Mouse (Mus musculus) cerebellum, postnatal 10 days (tissue): Measurements from ENCODE around the gene Zbtb8os.

Source experiments
- DNase-seq, 2 experiments: peaks; one replicate each; pipeline ENCODE4 v3.0.0; 2021; ENCODE audit warnings: mixed read lengths in 2 of 2

Gene Zbtb8os

DNA sequence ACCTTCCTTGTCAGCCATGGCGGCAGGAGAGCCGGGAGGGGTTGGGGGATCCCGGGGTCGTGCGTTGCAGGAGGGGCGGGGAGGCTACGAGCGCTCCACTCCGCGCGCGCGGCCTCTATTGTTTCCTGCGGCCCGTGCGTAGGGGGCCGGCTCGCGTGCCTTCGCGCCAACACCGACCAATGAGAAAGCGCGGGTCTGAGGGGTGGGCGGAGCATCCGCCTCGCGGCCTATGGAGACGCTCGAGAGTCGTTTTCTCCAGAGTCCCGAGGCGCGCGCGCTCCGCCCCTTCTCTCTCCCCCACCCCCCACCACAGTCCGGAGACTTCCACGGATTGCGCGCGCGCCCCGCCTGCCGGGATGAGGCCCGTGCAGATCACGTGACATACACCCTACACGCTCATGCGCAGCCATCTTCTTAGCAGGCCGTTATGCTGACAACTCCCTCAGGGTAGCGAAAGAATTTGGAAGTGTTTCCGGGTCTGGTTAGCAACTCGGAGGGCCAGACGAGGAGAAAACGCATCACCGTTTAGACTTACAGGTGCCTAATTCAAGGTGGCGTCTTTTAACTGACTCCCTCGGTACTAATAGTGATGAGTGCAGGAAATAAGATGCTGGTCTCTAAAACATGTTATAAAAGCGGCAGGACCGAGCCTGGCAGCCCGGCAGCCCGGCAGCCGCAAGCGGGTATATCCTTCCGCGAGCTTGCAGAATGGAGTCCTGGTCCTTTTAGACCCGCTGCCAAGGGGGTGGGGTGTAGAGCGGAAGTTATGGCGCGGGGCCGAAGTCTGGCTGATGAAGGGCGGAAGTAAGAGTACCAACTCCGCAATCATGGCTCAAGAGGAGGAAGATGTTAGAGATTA, at the start of gene Zbtb8os, which contains the start of gene Rbbp4:
Gene Zbtb8os (plus strand): TSS at position 480 of the 859 bp plus-strand sequence.
Gene Rbbp4 (minus strand): TSS at position 155 of the 859 bp plus-strand sequence.
- DNase-seq, result peak; percentile 99

DNA sequence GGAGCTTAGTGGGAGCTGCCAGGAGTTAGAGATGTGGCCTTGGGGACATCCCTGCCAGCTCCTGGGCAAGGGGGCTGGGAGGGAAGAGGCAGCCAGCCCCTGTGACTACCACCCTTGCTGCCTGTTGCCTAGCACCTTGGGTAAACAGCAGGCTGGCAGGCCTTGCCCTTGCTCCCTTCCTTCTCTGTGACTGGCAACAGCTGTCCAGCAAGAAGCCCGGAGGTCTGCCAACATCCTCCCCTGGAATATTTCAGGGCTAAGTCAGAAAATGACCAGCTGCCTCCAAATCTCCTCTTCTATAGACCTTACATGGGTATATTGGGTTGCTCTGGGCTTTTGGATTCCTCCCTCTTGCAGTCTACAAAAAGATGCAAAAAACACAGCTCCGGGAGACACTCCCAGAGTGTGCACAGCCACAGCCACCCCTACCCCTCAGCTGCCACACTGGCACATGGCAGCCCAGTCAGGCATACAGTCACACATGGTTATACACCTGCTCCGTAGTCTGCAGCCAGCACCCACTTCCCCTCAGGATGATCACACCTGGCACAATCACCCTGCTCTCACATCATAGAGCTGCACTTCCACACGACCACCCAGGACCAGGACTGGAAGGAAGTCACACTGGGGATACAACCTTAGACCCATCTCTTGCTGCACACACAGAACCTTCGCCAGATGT, 49.4 kb upstream of the Zbtb8os start:
- DNase-seq, result peak; percentile 65

DNA sequence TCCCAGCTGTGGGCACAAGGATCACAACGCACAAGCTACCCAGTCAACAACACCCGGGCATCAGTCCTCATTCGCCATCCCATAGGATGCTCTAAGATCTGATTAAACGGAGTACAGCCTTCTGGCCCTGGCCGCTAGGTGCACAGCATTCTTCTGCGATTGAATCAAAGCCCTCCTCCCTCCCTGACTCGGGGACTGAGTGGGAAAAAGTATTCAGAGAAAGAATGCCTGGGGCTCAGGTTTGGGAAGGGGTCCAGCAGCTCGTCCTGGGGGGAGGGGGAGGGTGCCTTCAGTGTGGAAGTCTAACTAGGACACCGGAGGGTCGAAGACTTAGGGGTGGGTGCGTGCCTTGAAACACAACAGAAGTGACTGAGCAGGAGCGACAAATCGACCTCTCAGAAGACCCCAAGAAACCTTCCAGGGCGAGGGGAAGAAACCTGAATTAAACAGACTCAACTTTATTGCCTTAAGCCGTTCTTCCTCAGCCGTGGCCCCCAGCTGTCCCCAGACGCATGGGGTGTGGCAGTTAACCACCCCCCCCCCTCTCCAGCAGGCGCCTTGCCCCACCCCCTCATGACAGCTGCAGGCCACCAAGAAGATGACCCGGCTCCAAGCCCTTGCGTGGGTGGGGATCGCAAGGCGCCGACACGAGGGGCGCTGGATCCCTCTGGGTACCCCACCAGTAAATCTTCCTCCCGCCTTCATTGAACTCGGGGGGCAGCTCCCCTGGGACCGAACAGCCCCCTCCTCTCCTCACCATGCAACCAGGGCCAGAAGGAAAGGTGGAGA, 48.6 kb upstream of the Zbtb8os start:
- DNase-seq, result peak; percentile 68 to 70

DNA sequence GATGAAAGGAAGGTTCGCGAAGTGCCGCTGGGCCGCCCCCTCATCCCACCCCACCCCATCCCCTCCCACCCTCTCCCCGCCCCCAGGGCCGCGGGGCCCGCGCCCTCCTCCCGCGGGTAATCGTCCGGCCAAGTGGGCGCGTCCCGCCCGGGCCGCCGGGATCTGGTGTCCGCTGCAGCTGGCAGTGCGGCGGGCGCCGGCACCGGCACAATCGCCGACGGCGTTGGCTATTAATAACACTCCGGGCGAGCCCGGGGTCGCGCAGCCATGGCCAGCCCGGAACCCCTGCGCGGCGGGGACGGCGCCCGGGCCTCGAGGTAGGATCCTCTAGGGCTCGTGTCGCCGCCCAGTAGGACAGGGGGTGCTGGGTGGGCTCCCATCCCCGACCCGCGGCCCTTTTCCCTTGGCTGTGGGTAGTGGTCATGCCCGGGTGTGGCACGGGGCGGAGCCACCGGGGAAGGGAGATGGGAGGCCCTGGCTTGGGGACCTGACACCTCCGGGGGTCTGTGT, 48.0 kb upstream of the Zbtb8os start, which contains the start of gene Sync:
Gene Sync (plus strand): TSS at position 146 of the 510 bp plus-strand sequence.
- peak; percentile 74 to 75 for DNase-seq

DNA sequence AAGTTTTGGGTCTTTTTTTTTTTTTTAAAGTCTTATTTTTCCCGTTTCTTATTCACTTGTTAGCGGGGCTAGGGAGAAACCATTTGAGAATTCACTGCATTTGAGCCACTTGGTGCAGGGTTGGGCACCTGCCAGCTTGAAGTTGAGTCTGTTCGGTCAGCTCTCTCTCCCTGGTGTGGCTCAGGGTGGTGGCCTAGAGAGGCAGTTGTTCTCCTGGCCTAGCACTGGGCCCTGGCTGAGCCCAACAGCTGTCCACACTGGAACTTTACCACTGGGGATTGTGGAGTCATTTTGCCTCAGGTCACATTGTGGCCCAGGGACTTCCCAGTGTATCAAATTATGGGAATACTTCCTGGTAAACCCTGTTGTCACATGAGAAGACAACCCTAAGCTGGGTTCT, 47.4 kb upstream of the Zbtb8os start:
- DNase-seq, result peak; percentile 55 to 59

DNA sequence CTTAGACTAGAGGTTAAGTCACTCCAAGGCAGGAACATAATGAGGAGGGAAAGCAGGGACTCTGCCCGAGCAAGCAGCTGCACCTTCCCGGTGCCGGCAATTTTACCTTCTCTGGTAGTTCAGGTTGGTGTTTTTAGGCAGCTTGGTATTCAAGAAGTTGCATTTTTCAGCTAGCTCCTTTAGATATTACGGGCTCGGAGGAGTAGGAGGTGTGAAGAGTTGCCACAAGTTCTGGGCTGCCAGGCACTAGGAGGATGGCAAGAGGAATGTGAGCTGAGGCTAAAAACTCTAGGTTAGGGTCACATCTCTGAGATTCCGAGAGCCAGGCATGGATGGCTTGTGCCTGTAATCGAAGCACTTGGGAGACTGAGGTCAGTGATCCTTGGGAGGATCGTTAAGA, 45.8 kb upstream of the Zbtb8os start:
- no peak for DNase-seq

DNA sequence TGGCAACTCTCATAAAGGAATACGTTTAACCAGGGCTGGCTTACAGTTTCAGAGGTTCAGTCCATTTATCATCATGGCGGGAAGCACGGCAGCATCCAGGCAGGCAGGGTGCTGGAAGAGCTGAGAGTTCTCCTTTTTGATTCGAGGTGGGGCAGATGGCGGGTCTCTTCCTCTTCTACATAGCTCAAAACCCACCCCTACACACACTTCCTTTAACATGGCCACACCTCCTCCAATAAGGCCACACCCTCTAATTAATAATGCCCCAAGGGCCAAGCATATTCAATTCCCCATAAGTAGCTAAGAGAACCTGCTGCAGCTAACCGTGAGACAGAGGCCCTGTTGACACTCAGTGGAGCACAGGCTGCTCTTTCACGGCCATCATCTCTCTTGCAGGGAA, 42.7 kb upstream of the Zbtb8os start:
- no peak for DNase-seq

DNA sequence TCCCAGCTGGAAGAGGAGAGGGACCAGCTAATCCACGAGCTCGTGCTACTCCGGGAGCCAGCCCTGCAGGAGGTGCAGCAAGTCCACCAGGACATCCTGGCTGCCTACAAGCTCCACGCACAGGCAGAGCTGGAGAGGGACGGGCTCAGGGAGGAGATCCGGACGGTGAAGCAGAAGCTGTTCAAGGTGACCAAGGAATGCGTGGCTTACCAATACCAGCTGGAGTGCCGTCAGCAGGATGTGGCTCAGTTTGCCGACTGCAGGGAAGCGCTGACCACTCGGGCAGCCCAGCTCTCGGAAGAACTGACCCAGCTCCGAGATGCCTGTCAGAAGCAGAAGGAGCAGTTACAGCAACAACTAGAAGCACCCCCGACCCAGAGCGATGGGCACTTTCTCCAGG, 41.8 kb upstream of the Zbtb8os start:
- DNase-seq, result no peak

DNA sequence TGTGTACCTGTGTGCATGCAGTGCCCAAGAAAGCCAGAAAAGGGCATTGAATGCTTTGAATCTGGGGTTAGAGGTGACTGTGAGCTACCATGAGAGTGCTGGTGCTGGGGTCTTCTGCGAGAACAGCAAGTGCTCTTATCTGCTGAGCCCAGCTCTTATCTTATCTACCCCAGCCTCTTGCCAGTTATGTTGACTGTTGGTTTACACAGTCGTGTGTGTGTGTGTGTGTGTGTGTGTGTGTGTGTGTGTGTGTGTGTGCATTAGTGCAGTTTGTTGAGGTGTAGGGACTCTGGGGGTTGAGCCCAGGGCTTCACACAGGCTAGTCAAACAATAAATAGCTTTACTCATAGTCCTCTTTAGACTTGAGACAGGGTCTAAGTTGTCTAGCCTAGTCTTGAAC, 40.3 kb upstream of the Zbtb8os start:
- DNase-seq, result no peak

DNA sequence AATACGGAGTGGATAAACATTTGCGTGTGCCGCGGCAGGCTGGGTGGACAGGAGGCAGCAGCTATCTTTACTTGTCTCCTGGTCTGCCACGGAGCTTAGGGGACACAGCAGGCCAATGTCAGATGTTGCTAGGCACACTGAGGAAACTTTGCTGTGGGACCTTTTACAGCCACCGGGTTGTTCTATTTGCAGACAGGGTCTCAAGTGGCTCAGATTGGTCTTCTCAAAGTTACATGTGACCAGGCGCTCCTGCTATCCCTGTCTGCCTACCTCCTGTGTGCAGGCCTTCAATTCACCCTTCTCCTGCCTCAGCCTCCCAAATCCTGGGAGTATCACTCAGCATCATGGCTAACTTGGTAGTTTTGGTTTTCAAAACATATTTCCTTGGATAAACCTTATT, 39.4 kb upstream of the Zbtb8os start:
- no peak for DNase-seq

DNA sequence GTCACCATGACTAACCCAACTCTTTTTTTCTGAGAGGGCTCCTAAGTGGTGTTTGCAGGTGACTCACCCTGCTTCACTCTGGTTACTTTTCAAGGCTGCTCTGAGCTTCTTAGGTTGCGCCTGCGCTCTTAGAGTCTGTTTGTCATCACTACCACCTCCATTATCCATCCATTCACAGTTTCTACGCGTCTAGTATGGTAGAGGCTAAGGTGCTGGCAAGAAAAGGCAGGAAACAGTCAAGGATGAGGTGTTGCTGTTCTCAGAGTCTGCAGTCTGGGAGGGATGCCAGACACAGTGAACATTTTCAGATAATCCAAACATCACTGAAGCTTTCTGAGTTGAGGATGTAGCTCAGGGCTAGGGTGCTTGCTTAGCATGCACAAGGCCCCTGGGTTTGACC, 37.8 kb upstream of the Zbtb8os start:
- DNase-seq, result no peak

DNA sequence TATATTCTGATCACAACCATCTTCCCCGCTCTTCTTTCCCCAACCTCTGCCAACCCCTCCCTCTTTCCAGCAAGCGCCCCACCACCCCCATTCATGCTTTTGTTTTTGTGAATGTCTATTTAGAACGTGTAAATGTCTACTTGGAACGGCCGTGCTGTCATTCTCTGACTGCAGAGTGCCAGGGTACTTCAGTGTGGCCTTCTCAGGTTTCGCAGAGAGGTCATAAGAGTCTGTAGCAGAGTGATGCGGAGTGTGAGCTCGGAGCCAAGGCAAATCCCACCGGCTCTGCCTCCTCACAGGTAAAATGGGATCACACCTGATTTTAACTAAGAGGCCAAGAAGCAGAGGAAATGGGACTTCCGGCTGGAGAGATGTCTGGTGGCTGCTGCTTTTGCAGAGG, 36.4 kb upstream of the Zbtb8os start:
- DNase-seq, result no peak

DNA sequence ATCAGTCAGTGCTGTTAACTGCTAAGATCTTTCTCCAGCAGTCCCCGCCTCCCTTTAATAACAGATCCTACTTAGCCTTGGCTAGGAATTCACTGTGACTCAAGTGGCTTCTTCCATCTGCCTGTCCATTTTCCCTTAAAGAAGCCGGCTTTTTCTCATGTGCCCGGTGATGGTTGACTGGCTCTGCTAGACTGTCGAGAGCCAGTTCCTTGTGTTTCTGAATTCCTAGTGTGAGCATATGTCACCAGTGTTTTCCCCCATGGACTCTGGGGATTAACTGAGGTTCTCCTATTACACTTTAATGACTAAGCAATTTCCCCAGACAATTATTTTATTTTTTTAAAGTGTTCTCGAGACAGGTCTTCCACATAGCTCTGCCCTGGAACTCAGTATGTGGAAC, 32.1 kb upstream of the Zbtb8os start:
- DNase-seq, result peak in 1 of 2 experiments; percentile 27

DNA sequence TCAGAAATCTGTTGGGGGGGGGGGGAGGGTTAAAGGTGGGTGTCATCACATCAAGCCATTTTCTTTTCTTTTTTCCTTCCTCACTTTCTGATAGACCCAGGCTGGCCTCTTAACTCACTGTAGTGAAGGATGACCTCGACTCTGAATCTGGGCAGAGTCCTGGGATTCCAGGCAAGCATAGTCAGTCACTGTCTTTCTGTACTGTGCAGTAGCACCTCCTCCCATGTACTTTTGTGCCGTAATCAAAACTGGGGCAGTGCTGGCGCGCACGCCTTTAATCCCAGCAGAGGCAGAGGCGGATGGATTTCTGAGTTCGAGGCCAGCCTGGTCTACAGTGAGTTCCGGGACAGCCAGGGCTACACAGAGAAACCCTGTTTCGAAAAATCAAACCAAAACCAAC, 31.7 kb upstream of the Zbtb8os start:
- no peak for DNase-seq

DNA sequence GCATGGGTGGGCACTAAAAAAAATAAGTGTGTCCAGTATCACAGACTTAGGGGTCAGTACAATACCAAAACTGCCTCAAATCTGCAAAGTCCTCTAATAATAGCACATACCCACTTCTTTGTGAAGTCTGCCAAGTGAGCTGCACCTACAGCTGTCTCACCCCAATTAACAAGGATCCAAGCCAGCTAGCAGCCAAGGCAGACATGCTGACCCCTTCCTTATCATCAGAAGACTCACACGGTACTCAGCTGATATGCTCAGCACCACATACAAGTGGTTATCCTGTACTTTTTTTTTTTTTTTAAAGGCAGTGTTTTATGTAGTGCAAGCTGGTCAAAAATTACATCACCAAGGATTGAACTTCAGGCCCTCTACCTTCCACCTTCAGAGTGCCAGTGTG, 31.2 kb upstream of the Zbtb8os start:
- DNase-seq, result no peak

DNA sequence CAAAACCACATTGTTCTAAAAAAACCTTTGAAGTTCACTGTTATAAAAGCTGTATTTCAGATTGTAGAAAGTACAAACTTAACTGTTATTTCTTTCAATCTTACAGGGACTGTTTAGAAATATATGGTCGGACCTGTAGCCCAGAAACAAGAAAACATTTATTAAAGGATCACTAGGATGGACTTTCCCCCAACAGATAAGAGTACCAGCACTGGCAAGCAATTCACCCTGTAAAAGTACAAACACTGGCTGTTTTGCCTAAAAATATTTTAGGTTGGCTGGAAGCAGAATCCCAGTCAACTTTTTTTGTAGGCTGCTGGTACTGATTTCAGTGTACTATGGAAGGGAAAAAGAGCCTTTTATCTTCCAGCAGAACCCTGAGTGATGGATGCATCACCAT, 27.6 kb upstream of the Zbtb8os start:
- no peak for DNase-seq

DNA sequence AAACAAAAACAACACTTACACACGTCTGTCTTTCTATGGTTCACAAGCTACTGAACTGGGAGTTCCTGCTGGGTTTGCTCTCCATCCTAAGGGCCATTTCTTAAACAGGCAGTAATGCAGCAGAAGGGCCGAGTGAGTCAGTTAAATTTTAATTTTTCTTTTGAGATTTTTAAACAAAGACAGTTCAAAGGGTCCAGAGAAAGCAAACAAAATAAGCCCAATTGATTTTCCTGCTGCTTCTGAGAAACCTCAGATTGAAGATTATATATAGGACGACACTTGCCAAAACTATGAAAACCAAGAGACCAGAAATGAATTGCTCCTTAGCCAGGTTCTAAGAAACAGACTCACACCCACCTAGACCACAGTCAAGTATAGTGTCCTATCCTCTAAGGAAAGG, 21.6 kb upstream of the Zbtb8os start:
- DNase-seq, result no peak

DNA sequence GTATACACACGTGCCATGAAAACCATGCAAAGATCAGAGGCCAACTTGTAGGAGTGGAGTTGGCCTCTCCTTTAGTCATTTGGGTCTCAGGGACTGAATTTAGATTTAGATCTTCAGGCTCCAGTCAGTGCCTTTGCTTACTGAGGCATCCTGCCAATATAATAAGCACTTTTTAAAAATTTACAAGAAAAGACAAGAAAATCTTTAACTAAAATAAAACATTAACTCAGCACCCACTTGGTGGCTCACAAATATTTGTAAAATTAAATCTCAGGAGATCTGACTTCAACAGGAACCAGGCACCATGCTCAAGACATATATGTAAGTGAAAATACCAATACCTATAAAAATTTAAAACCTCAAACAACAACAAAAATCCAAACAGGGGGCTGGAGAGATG, 14.6 kb upstream of the Zbtb8os start:
- no peak for DNase-seq

DNA sequence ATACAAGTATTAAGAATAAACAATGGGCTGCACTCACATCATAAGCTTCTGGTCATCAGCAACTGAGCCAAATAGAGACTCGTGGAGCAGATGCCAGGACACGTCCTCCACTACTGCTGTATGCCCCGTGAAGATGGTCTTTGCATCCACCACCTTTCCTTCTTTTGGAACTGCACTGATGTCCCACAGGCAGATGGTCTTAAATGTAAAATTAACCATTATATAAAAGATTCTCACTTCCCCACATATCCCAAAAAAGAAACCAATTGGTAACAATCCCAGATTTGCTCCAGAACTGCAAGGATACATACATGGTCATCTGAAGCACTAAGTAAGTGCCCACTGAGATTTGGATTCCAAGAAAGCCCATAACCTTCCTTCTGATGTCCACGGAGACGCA, 13.5 kb upstream of the Zbtb8os start:
- DNase-seq, result no peak

DNA sequence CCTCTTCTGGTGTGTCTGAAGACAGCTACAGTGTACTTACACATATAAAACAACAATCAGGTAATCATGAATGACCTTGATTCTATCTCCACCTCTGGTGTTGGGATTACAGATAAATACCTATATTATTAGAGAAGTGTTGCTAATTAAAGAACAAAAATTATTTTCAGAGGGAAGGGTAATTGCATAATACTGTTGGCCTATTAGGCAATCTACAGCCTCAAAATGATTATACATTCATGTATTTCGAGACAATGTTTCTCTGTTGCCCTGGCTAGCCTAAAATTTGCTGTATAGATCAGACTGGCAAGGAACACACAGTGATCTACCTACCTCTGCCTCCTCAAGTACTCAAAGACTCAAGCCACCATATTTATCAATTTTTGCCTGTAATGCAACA, 12.0 kb upstream of the Zbtb8os start:
- DNase-seq, result no peak

DNA sequence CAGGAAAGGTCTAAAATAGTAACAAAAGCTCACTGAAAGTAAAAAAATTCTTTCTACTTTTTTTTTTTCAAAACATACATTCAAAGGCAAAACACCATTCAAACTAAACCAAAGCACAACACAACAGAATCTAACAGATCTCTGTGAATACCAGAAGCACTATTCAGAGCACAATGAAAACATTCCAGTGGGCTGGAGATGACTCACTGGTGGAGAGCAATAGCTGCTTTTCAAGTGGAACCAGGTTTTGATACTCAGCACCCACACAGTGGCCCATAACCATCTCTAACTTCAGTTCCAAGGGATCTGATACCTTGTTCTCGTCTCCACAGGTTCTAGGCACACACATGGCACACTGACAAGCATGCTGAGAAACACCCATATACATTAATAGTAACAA, 10.7 kb upstream of the Zbtb8os start:
- DNase-seq, result no peak

DNA sequence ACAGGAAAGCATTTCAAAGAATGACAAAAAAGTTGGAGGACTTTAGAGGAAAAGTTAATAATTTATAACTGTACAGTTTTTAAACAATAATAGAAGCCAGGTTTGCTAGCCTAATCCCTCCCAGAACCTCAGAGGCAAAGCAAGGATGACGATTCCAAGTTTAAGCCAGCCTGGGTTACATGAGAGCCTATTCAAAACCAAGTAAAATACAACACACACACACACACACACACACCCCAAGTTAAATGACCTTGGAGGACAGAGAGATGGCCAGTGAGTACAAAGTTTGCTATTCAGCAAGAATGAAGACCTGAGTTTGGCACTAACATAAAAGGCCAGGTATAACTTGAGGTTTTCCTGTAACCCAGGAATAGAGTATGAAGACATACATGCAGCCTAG, 9.3 kb upstream of the Zbtb8os start:
- no peak for DNase-seq

DNA sequence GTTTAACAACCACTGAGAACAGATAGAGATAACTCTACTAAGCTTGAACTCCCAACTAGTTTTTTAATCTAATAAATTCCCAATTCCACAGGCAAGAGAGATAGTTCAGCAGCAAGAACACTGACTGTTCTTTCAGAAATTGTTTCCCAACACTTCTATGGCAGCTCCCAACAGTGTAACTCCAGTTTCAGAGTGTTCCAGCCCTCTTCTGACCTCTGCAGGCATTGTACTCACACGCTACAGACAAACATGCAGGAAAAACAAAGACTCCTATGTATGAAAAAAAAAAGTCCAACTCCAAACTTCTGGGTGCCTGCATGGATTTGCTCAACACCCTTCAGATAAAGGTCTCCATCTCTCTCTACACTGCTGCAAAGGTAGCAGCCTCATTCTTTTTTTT, 2.6 kb upstream of the Zbtb8os start:
- no peak for DNase-seq
